In genomic region chr5:125149142-125149541, GRCm38 (mm10) we compare ENCODE assay signal across 9 mouse cellular contexts. TPM values are rescaled to one million over a fixed set of nuclear protein-coding genes. Genes with fewer than 3 reads are reported as not detected.
DNase-seq lines count a peak whose midpoint lies in the region; ATAC-seq and TF ChIP-seq lines count a peak whose summit lies in the region.
"Had no signal": no experiment of that assay in that cellular context is flagged by ENCODE, and none has a peak within 500 bp of the region (broad histone marks: within the 10 kb centered on the region; RNA-seq: fewer than 3 reads in every experiment).

No protein-coding gene starts in this region.

- H3K27me3 ChIP-seq in lung, embryonic 14.5 days (ENCODE audit: insufficient read depth, low read length), result no peaks in the 10 kb centered on the region
- H3K27me3 ChIP-seq in heart, embryonic 15.5 days, result no peaks in the 10 kb centered on the region
- H3K27me3 ChIP-seq in limb, embryonic 14.5 days (ENCODE audit: control insufficient read depth, insufficient read depth, low read length), result no peaks in the 10 kb centered on the region
- H3K27me3 ChIP-seq in stomach, embryonic 14.5 days (ENCODE audit: control insufficient read depth, insufficient read depth, low read length), result no peaks in the 10 kb centered on the region

- H3K4me2 ChIP-seq in lung, embryonic 14.5 days, result peak overlapping the region; percentile 29
- no peak overlapping the region for H3K4me2 ChIP-seq in heart, embryonic 15.5 days
- no peak overlapping the region for H3K4me2 ChIP-seq in limb, embryonic 14.5 days (replicated peaks; ENCODE audit: low read depth, low read length, severe bottlenecking)
- H3K4me2 ChIP-seq in stomach, embryonic 14.5 days (replicated peaks; ENCODE audit: low read depth, low read length), result no peak overlapping the region

- H3K9me3 ChIP-seq in lung, embryonic 14.5 days (ENCODE audit: low read depth, low read length), result no peaks in the 10 kb centered on the region
- no peaks in the 10 kb centered on the region for H3K9me3 ChIP-seq in heart, embryonic 15.5 days (replicated peaks)
- no peaks in the 10 kb centered on the region for H3K9me3 ChIP-seq in limb, embryonic 14.5 days (ENCODE audit: control insufficient read depth, low read length)
- no peaks in the 10 kb centered on the region for H3K9me3 ChIP-seq in stomach, embryonic 14.5 days (ENCODE audit: control insufficient read depth, low read depth, low read length)

- WGBS in lung, embryonic 14.5 days, result 49% methylated on average over 17 of the region's 17 CpGs
- 45% methylated on average over 17 of the region's 17 CpGs for WGBS in heart, embryonic 15.5 days
- 71% methylated on average over 17 of the region's 17 CpGs for WGBS in limb, embryonic 14.5 days
- WGBS in stomach, embryonic 14.5 days, result 75% methylated on average over 17 of the region's 17 CpGs

- TF ChIP-seq POLR2A in limb, embryonic 14.5 days (IDR thresholded peaks at IDR 0.05; ENCODE audit: borderline replicate concordance, extremely low read depth, insufficient read depth, insufficient read length), result no peak

- H3K4me1 ChIP-seq in lung, embryonic 14.5 days (ENCODE audit: insufficient read depth), result peaks cover 47% of the 10 kb centered on the region
- H3K4me1 ChIP-seq in heart, embryonic 15.5 days (replicated peaks), result peaks cover 89% of the 10 kb centered on the region
- peaks cover 64% of the 10 kb centered on the region for H3K4me1 ChIP-seq in limb, embryonic 14.5 days (ENCODE audit: control insufficient read depth, insufficient read depth, low read length)
- peaks cover 61% of the 10 kb centered on the region for H3K4me1 ChIP-seq in stomach, embryonic 14.5 days (ENCODE audit: control insufficient read depth, insufficient read depth, low read length)

- H3K36me3 ChIP-seq in lung, embryonic 14.5 days (ENCODE audit: insufficient read depth), result no peaks in the 10 kb centered on the region
- no peaks in the 10 kb centered on the region for H3K36me3 ChIP-seq in heart, embryonic 15.5 days
- H3K36me3 ChIP-seq in limb, embryonic 14.5 days (ENCODE audit: control insufficient read depth, insufficient read depth, low read length), result peaks cover 12% of the 10 kb centered on the region
- no peaks in the 10 kb centered on the region for H3K36me3 ChIP-seq in stomach, embryonic 14.5 days (ENCODE audit: control insufficient read depth, insufficient read depth, low read length)

- no peak for TF ChIP-seq CTCF in lung, embryonic 14.5 days (IDR thresholded peaks at IDR 0.05; ENCODE audit: low read depth)

- peak overlapping the region; percentile 87 for H3K27ac ChIP-seq in lung, embryonic 14.5 days (ENCODE audit: low read depth)
- H3K27ac ChIP-seq in heart, embryonic 15.5 days, result peak overlapping the region; percentile 69
- H3K27ac ChIP-seq in limb, embryonic 14.5 days (replicated peaks; ENCODE audit: low read depth, low read length), result peak overlapping the region; percentile 61
- H3K27ac ChIP-seq in stomach, embryonic 14.5 days (ENCODE audit: low read length), result peak overlapping the region; percentile 58; the same call in 1 of the 2 replicates

- ATAC-seq in lung, embryonic 14.5 days (ENCODE audit: insufficient read depth), result no peak
- ATAC-seq in heart, embryonic 15.5 days (replicated peaks; ENCODE audit: insufficient number of reproducible peaks, insufficient read depth, low FRiP score, low read depth), result no peak
- ATAC-seq in limb, embryonic 14.5 days (ENCODE audit: low FRiP score, low read depth), result no peak
- ATAC-seq in stomach, embryonic 14.5 days (ENCODE audit: insufficient number of reproducible peaks, insufficient read depth, low FRiP score, low read depth), result no peak
- no peak for ATAC-seq in erythroblast, adult 5-6 weeks (replicated peaks; ENCODE audit: low FRiP score, poor library complexity, severe bottlenecking)

- DNase-seq in lung, embryonic 14.5 days, result peak; percentile 38
- DNase-seq in lung, postnatal 25 days (ENCODE audit: low spot score), result no peak
- DNase-seq in limb, embryonic 14.5 days (ENCODE audit: low spot score), result no peak
- DNase-seq in MN1 (ENCODE audit: low spot score), result no peak
- DNase-seq in frontal cortex, postnatal 14 days (ENCODE audit: low spot score in 2 of 2), result no peak
- DNase-seq: thymus, adult 18-20 months had no signal

- H3K4me3 ChIP-seq in lung, embryonic 14.5 days (ENCODE audit: low read depth, low read length), result no peak overlapping the region
- no peak overlapping the region for H3K4me3 ChIP-seq in heart, embryonic 15.5 days
- no peak overlapping the region for H3K4me3 ChIP-seq in limb, embryonic 14.5 days (replicated peaks; ENCODE audit: low read length)
- H3K4me3 ChIP-seq in stomach, embryonic 14.5 days (ENCODE audit: low read depth, low read length), result no peak overlapping the region

- H3K9ac ChIP-seq in lung, embryonic 14.5 days, result peak overlapping the region; percentile 9; the same call in 1 of the 2 replicates
- no peak overlapping the region for H3K9ac ChIP-seq in heart, embryonic 15.5 days
- no peak overlapping the region for H3K9ac ChIP-seq in limb, embryonic 14.5 days (ENCODE audit: low read depth, low read length, severe bottlenecking)
- H3K9ac ChIP-seq in stomach, embryonic 14.5 days (replicated peaks; ENCODE audit: low read depth, low read length), result no peak overlapping the region

RNA-seq across cellular contexts. Expression of gene Ncor2, which starts 29.9 kb away (rescaled TPM):
- polyA plus RNA-seq in lung, embryonic 14.5 days (2014; fragmentation: Nextera tagmentation; extraction: Ambion mirVana), result 34.9 and 36.5 TPM in 2 replicates
- polyA plus RNA-seq in heart, embryonic 15.5 days (2015; fragmentation: Nextera tagmentation; extraction: Ambion mirVana), result 14.9 and 22.2 TPM in 2 replicates
- 75.9 and 89.8 TPM in 2 replicates for polyA plus RNA-seq in limb, embryonic 14.5 days (2012; rRNA removed)
- 37.0 and 39.3 TPM in 2 replicates for polyA plus RNA-seq in limb, embryonic 14.5 days (2014; fragmentation: Nextera tagmentation; extraction: Ambion mirVana)
- polyA plus RNA-seq in stomach, embryonic 14.5 days (2014; fragmentation: Nextera tagmentation; extraction: Ambion mirVana), result 32.7 and 33.4 TPM in 2 replicates
- total RNA-seq in erythroblast, adult 5-6 weeks (2015; ENCODE audit: low replicate concordance), result 15.8 and 18.2 TPM in 2 replicates
- total RNA-seq in erythroblast, adult 5-6 weeks (2017; ENCODE audit: low replicate concordance), result 6.0 and 8.0 TPM in 2 replicates
